Mouse (Mus musculus) spleen, adult 18-20 months (tissue): ENCODE data around the gene Defb48.

Experiments
- DNase-seq, 2 experiments: peaks; one replicate each; pipeline ENCODE4 v3.0.0; 2022; ENCODE audit warnings: mixed read lengths in 2 of 2

Gene Defb48

GRCm38 (mm10) chr14:62984410-62984809 lies at the start of gene Defb48:
TSS of gene Defb48 (minus strand) at chr14:62984510.
- DNase-seq, result no peak

GRCm38 (mm10) chr14:63020524-63021156 lies 36.3 kb upstream of the Defb48 start:
- DNase-seq, result no peak

- DNase-seq, result no peak
Observed at GRCm38 (mm10) chr14:63014667-63015066, 30.4 kb upstream of the Defb48 start.

- DNase-seq, result no peak
Observed at GRCm38 (mm10) chr14:63013082-63013481, 28.8 kb upstream of the Defb48 start.

GRCm38 (mm10) chr14:63011471-63011870 lies 27.2 kb upstream of the Defb48 start, which contains the start of gene Defb43:
TSS of gene Defb43 (plus strand) at chr14:63011771.
- DNase-seq, result no peak

GRCm38 (mm10) chr14:63002588-63002987 lies 18.3 kb upstream of the Defb48 start:
- DNase-seq, result no peak

GRCm38 (mm10) chr14:62998977-62999376 lies 14.7 kb upstream of the Defb48 start:
- no peak for DNase-seq

GRCm38 (mm10) chr14:62997777-62998176 lies 13.5 kb upstream of the Defb48 start, which contains the start of gene Defb47:
TSS of gene Defb47 (plus strand) at chr14:62998077.
- DNase-seq, result no peak

GRCm38 (mm10) chr14:62991849-62992510 lies 7.7 kb upstream of the Defb48 start:
- DNase-seq, result no peak

GRCm38 (mm10) chr14:62991271-62991670 lies 7.0 kb upstream of the Defb48 start:
- no peak for DNase-seq

GRCm38 (mm10) chr14:62979815-62980214 lies 4.5 kb downstream of the Defb48 start:
- no peak for DNase-seq

GRCm38 (mm10) chr14:62975046-62975445 lies 9.3 kb downstream of the Defb48 start:
- DNase-seq, result peak; percentile 16 to 64

GRCm38 (mm10) chr14:62965811-62966520 lies 18.3 kb downstream of the Defb48 start:
- no peak for DNase-seq

GRCm38 (mm10) chr14:62965342-62965741 lies 19.0 kb downstream of the Defb48 start:
- DNase-seq, result no peak

GRCm38 (mm10) chr14:62963632-62964031 lies 20.7 kb downstream of the Defb48 start:
- no peak for DNase-seq

- DNase-seq, result no peak
Observed at GRCm38 (mm10) chr14:62956091-62956490, 28.2 kb downstream of the Defb48 start.

- no peak for DNase-seq
Observed at GRCm38 (mm10) chr14:62946794-62947193, 37.5 kb downstream of the Defb48 start.

GRCm38 (mm10) chr14:62940383-62941074 lies 43.8 kb downstream of the Defb48 start:
- peak; percentile 42 to 54 for DNase-seq

- DNase-seq, result no peak
Observed at GRCm38 (mm10) chr14:62939435-62939834, 44.9 kb downstream of the Defb48 start.

GRCm38 (mm10) chr14:62937675-62938074 lies 46.6 kb downstream of the Defb48 start:
- no peak for DNase-seq

- no peak for DNase-seq
Observed at GRCm38 (mm10) chr14:62936631-62937380, 47.5 kb downstream of the Defb48 start.

- DNase-seq, result no peak
Observed at GRCm38 (mm10) chr14:62935361-62935760, 48.9 kb downstream of the Defb48 start.
